Mouse (Mus musculus): ENCODE measurements around the gene Grm3. TPM values are rescaled to one million over a fixed set of nuclear protein-coding genes. Genes with fewer than 3 reads are reported as not detected.

The Grm3 gene
- total and polyA plus RNA-seq, 3 experiments = not detected

GRCm38 (mm10) chr5:9621417-9622067, 103.4 kb downstream of the Grm3 start:
- Histone ChIP-seq H3K9me3 (replicated peaks; ENCODE audit: insufficient read depth, low read length) (no peaks in the 10 kb centered on the region), H3K4me1 (ENCODE audit: control insufficient read depth in 1 of 2, insufficient read depth in 2 of 2, low read length in 2 of 2) (no peaks in the 10 kb centered on the region), H3K9ac (ENCODE audit: control insufficient read depth, low read depth, low read length, poor library complexity, severe bottlenecking) (no peak overlapping the region), H3K4me3 (ENCODE audit: control insufficient read depth in 1 of 2, insufficient read depth in 1 of 2, low read depth in 2 of 2, low read length in 2 of 2) (no peak overlapping the region), H3K27me3 (ENCODE audit: control insufficient read depth in 1 of 2, insufficient read depth in 2 of 2, low read length in 2 of 2) (no peaks in the 10 kb centered on the region), H3K36me3 (ENCODE audit: control insufficient read depth in 1 of 2, insufficient read depth in 2 of 2, low read length in 2 of 2) (no peaks in the 10 kb centered on the region), H3K27ac (ENCODE audit: control insufficient read depth, low read depth, low read length) (no peak overlapping the region), H3K79me2 (ENCODE audit: control insufficient read depth, insufficient read depth, low read length, poor library complexity) (no peaks in the 10 kb centered on the region)
- no peak for TF ChIP-seq TBP (IDR thresholded peaks at IDR 0.05; ENCODE audit: low read depth, low read length)
- TF ChIP-seq ZNF384 (IDR thresholded peaks at IDR 0.05; ENCODE audit: low read depth, low read length) = no peak
- TF ChIP-seq MAX (IDR thresholded peaks at IDR 0.05; ENCODE audit: low read length) = no peak
- no peak for TF ChIP-seq POLR2A (IDR thresholded peaks at IDR 0.05; ENCODE audit: control insufficient read depth in 1 of 2, insufficient read depth in 1 of 2, low read depth in 1 of 2, low read length in 2 of 2, poor library complexity in 1 of 2)
- no peak for TF ChIP-seq SIN3A (IDR thresholded peaks at IDR 0.05; ENCODE audit: low read length)
- no peak for TF ChIP-seq UBTF (IDR thresholded peaks at IDR 0.05; ENCODE audit: borderline replicate concordance, insufficient read depth, low read depth, low read length)
- no peak for TF ChIP-seq KAT2A (conservative IDR thresholded peaks at IDR 0.05; ENCODE audit: low read depth, low read length)
- TF ChIP-seq TCF12 (IDR thresholded peaks at IDR 0.05; ENCODE audit: low read depth, low read length) = no peak
- no peak for TF ChIP-seq POLR2AphosphoS5 (IDR thresholded peaks at IDR 0.05; ENCODE audit: borderline replicate concordance, low read depth, low read length)
- no peak for TF ChIP-seq JUND (IDR thresholded peaks at IDR 0.05; ENCODE audit: low read depth, low read length)
- TF ChIP-seq NELFE (IDR thresholded peaks at IDR 0.05; ENCODE audit: low read depth, low read length) = no peak
- no peak for TF ChIP-seq GATA1 (IDR thresholded peaks at IDR 0.05; ENCODE audit: low read depth, low read length)
- TF ChIP-seq USF2 (IDR thresholded peaks at IDR 0.05; ENCODE audit: borderline replicate concordance in 1 of 2, insufficient read depth in 1 of 2, low read depth in 1 of 2, low read length in 2 of 2) = no peak
- TF ChIP-seq MYB (IDR thresholded peaks at IDR 0.05; ENCODE audit: low read depth, low read length) = no peak
- TF ChIP-seq ZKSCAN1 (IDR thresholded peaks at IDR 0.05; ENCODE audit: low read depth, low read length) = no peak
- no peak for TF ChIP-seq MYC (IDR thresholded peaks at IDR 0.05; ENCODE audit: low read depth, low read length)
- no peak for TF ChIP-seq HCFC1 (IDR thresholded peaks at IDR 0.05; ENCODE audit: low read depth, low read length)
- TF ChIP-seq USF1 (IDR thresholded peaks at IDR 0.05; ENCODE audit: low read depth, low read length) = no peak
- TF ChIP-seq GABPA (IDR thresholded peaks at IDR 0.05; ENCODE audit: low read depth, low read length) = no peak
- no peak for TF ChIP-seq ZMIZ1 (IDR thresholded peaks at IDR 0.05; ENCODE audit: low read depth, low read length)
- no peak for DNase-seq (ENCODE audit: low read depth, low spot score)

- H3K9me3 ChIP-seq (replicated peaks; ENCODE audit: insufficient read depth, low read length) = no peaks in the 10 kb centered on the region; the same call in 1 of the 2 replicates
- no peaks in the 10 kb centered on the region for H3K27me3 ChIP-seq (ENCODE audit: control insufficient read depth in 1 of 2, insufficient read depth in 2 of 2, low read length in 2 of 2)
- no peaks in the 10 kb centered on the region for H3K36me3 ChIP-seq (ENCODE audit: control insufficient read depth in 1 of 2, insufficient read depth in 2 of 2, low read length in 2 of 2)
- H3K79me2 ChIP-seq (ENCODE audit: control insufficient read depth, insufficient read depth, low read length, poor library complexity) = no peaks in the 10 kb centered on the region
- H3K4me3 ChIP-seq (ENCODE audit: control insufficient read depth in 1 of 2, insufficient read depth in 1 of 2, low read depth in 2 of 2, low read length in 2 of 2) = no peak overlapping the region
- no peak overlapping the region for H3K9ac ChIP-seq (ENCODE audit: control insufficient read depth, low read depth, low read length, poor library complexity, severe bottlenecking)
- H3K27ac ChIP-seq (ENCODE audit: control insufficient read depth, low read depth, low read length) = no peak overlapping the region
- no peak for DNase-seq (ENCODE audit: low read depth, low spot score)
- H3K4me1 ChIP-seq (ENCODE audit: control insufficient read depth in 1 of 2, insufficient read depth in 2 of 2, low read length in 2 of 2) = no peaks in the 10 kb centered on the region
- TF ChIP-seq ZMIZ1 (IDR thresholded peaks at IDR 0.05; ENCODE audit: low read depth, low read length) (no peak), EP300 (IDR thresholded peaks at IDR 0.05; ENCODE audit: low read depth in 1 of 2, low read length in 2 of 2) (no peak), SIN3A (IDR thresholded peaks at IDR 0.05; ENCODE audit: low read length) (no peak), E2F4 (IDR thresholded peaks at IDR 0.05; ENCODE audit: borderline replicate concordance, low read depth, low read length) (no peak), MEF2A (IDR thresholded peaks at IDR 0.05; ENCODE audit: extremely low read depth, insufficient replicate concordance, low read depth, low read length, poor library complexity, severe bottlenecking) (no peak), CTCF (IDR thresholded peaks at IDR 0.05 in 2 of 3, conservative IDR thresholded peaks at IDR 0.05 in 1 of 3; ENCODE audit: control insufficient read depth in 1 of 3, insufficient read depth in 1 of 3, low read depth in 2 of 3, low read length in 3 of 3, poor library complexity in 1 of 3, severe bottlenecking in 1 of 3) (no peak), RCOR1 (IDR thresholded peaks at IDR 0.05; ENCODE audit: low read depth, low read length) (no peak), MYC (IDR thresholded peaks at IDR 0.05; ENCODE audit: low read depth, low read length) (no peak)
These were observed 145.9 kb downstream of the Grm3 start for GRCm38 (mm10) chr5:9579021-9579420.

All from MEL (cell line).